Mouse (Mus musculus): ENCODE measurements around the gene Lrrn4cl. TPM values are rescaled to one million over a fixed set of nuclear protein-coding genes. Genes with fewer than 3 reads are reported as not detected.
"Not testable (repeated sequence)": the region's sequence is repeated elsewhere in the genome, so short reads cannot be mapped to it uniquely, and the experiment has no call there.

Gene Lrrn4cl
- polyA plus RNA-seq, 1 experiment from 2014 or later, result 0.10 TPM

DNA sequence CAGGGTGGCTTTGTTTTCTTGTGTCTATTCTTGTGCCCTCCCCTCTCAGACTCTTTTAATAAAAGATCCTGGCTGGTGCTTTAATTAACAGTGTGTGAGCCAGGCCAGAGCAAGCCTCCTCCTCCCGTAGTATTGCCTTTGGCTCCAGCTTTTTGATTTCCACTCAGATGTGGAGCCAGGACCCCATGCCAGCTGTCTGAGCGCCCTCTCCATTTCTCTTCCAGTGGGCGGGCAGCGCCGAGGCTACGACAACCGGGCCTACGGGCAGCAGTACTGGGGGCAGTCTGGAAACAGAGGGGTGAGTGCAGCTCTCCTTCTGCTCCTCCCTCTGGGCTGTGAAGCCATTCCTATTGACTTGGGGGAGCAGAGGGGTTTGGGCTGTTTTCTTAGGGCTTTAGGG is 19.9 kb upstream of the Lrrn4cl start:
- Histone ChIP-seq H3K9me3 (replicated peaks; ENCODE audit: control insufficient read depth, low read length) (no peaks in the 10 kb centered on the region), H3K27me3 (ENCODE audit: control insufficient read depth, insufficient read depth, low read length) (no peaks in the 10 kb centered on the region), H3K36me3 (replicated peaks; ENCODE audit: control insufficient read depth, insufficient read depth, low read depth, low read length) (peaks cover 40% of the 10 kb centered on the region), H3K9ac (replicated peaks; ENCODE audit: low read length) (no peak overlapping the region), H3K4me1 (ENCODE audit: control insufficient read depth, insufficient read depth, low read length) (no peaks in the 10 kb centered on the region), H3K4me2 (ENCODE audit: low read depth, low read length) (no peak overlapping the region), H3K27ac (replicated peaks; ENCODE audit: low read depth, low read length) (no peak overlapping the region), H3K4me3 (ENCODE audit: low read depth, low read length) (no peak overlapping the region)
- no peak for DNase-seq (ENCODE audit: low spot score)
- no peak for ATAC-seq (replicated peaks; ENCODE audit: insufficient number of reproducible peaks, low FRiP score, low TSS enrichment, low read depth)
- 86% methylated on average over 8 of the region's 8 CpGs for WGBS

DNA sequence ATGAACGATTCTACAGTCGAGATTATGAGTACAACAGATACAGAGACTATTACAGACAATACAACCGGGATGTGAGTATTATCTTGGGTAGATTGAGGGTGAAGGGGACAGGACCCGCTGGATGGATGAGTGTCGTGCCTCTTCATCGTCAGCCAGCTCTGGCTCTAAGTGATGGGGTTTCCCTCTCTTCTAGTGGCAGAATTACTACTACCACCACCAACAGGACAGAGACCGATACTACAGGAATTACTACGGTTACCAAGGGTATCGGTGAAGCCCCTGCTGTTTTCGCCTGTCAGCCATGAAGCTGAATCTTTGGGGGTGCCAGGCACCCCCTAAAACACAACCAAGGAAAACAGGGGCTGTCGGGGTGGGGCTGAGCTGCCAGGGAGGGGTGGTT is 19.3 kb upstream of the Lrrn4cl start:
- DNase-seq (ENCODE audit: low spot score) (no peak), ATAC-seq (replicated peaks; ENCODE audit: insufficient number of reproducible peaks, low FRiP score, low TSS enrichment, low read depth) (no peak)
- Histone ChIP-seq H3K9me3 (replicated peaks; ENCODE audit: control insufficient read depth, low read length) (no peaks in the 10 kb centered on the region), H3K27me3 (ENCODE audit: control insufficient read depth, insufficient read depth, low read length) (no peaks in the 10 kb centered on the region), H3K27ac (replicated peaks; ENCODE audit: low read depth, low read length) (no peak overlapping the region), H3K4me1 (ENCODE audit: control insufficient read depth, insufficient read depth, low read length) (no peaks in the 10 kb centered on the region), H3K9ac (replicated peaks; ENCODE audit: low read length) (no peak overlapping the region), H3K36me3 (replicated peaks; ENCODE audit: control insufficient read depth, insufficient read depth, low read depth, low read length) (peaks cover 36% of the 10 kb centered on the region), H3K4me3 (ENCODE audit: low read depth, low read length) (no peak overlapping the region), H3K4me2 (ENCODE audit: low read depth, low read length) (no peak overlapping the region)
- 87% methylated on average over 11 of the region's 11 CpGs for WGBS

DNA sequence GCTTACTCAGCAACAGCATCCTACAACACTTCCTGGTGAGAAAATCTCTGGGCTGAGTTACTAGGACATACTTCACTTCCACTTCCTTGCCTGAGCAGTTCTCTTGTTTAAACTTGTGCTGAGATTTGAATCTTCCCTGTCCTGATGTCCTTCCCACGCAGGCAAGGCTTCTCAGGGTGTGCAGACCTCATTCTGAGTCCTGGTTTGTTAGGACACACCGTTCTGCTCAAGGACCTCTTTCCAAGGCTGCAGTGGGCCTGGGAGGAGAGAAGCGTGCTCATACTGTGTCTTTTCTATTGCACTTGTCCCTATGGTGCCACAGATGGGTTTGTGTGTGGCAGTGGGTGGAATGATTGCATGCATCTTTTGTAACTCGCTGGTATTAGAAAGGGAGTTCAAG is 17.6 kb upstream of the Lrrn4cl start:
- no peaks in the 10 kb centered on the region for H3K27me3 ChIP-seq (ENCODE audit: control insufficient read depth, insufficient read depth, low read length)
- DNase-seq (ENCODE audit: low spot score) (no peak), ATAC-seq (replicated peaks; ENCODE audit: insufficient number of reproducible peaks, low FRiP score, low TSS enrichment, low read depth) (no peak)
- H3K9me3 ChIP-seq (replicated peaks; ENCODE audit: control insufficient read depth, low read length), result no peaks in the 10 kb centered on the region
- H3K9ac ChIP-seq (replicated peaks; ENCODE audit: low read length), result no peak overlapping the region
- peaks cover 33% of the 10 kb centered on the region for H3K36me3 ChIP-seq (replicated peaks; ENCODE audit: control insufficient read depth, insufficient read depth, low read depth, low read length)
- H3K4me1 ChIP-seq (ENCODE audit: control insufficient read depth, insufficient read depth, low read length), result no peaks in the 10 kb centered on the region
- H3K4me2 ChIP-seq (ENCODE audit: low read depth, low read length), result no peak overlapping the region
- WGBS, result 95% methylated on average over 4 of the region's 4 CpGs
- no peak overlapping the region for H3K4me3 ChIP-seq (ENCODE audit: low read depth, low read length)
- no peak overlapping the region for H3K27ac ChIP-seq (replicated peaks; ENCODE audit: low read depth, low read length)

DNA sequence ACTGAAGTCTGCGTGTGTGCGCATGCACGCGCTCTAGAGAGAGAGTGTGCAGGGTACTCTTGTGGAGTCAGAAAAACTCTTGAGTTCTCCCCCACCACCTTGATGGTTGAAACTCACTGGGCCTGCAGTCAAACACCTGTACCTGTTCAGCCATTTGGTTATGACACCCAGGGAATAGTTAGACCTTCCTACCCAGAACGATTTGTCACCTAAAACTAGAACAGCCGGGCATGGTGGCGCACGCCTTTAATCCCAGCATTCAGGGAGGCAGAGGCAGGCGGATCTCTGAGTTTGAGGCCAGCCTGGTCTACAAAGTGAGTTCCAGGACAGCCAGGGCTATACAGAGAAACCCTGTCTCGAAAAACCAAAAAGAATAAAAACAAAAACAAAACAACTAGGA is 14.2 kb upstream of the Lrrn4cl start:
- ATAC-seq (replicated peaks; ENCODE audit: insufficient number of reproducible peaks, low FRiP score, low TSS enrichment, low read depth); H3K27me3 ChIP-seq (ENCODE audit: control insufficient read depth, insufficient read depth, low read length); H3K4me2 ChIP-seq (ENCODE audit: low read depth, low read length); H3K4me3 ChIP-seq (ENCODE audit: low read depth, low read length); H3K9ac ChIP-seq (replicated peaks; ENCODE audit: low read length); DNase-seq (ENCODE audit: low spot score); H3K27ac ChIP-seq (replicated peaks; ENCODE audit: low read depth, low read length); H3K9me3 ChIP-seq (replicated peaks; ENCODE audit: control insufficient read depth, low read length); H3K4me1 ChIP-seq (ENCODE audit: control insufficient read depth, insufficient read depth, low read length): not testable (repeated sequence)
- peaks cover 11% of the 10 kb centered on the region for H3K36me3 ChIP-seq (replicated peaks; ENCODE audit: control insufficient read depth, insufficient read depth, low read depth, low read length)
- WGBS, result 94% methylated on average over 10 of the region's 10 CpGs

DNA sequence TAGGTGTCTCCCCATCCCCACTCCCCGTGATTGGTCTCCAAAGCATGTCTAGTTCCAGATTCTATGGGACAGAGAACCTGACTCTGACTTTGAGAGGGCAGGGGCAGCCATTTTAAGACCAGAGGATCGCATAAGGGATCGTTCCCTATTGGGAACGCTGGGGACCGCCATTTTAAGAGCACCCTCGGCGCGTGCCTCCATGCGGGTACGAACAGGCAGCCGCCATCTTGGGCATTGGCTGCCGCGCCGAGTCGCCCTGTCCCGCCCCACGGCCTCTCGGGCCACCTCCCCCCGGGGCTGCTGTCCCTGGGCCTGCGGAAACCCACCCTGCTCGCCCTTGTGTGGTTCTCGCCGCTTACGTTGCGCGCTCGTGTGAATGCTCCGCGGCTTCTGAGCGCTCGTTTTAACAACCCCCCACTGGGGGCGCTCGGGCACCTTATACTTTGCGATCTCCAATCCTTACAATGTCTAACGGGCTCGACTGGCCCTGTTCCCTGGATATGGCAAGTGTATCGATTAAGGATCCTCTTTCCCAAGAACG is 13.2 kb upstream of the Lrrn4cl start, which contains the start of gene Bscl2:
Gene Bscl2 (plus strand): TSS at position 217 of the 541 bp plus-strand sequence.
- H3K4me1 ChIP-seq (ENCODE audit: control insufficient read depth, insufficient read depth, low read length), result peaks cover 2% of the 10 kb centered on the region; the same call in 1 of the 2 replicates
- H3K4me3 ChIP-seq (ENCODE audit: low read depth, low read length), result peak within 1 kb of the TSS; percentile 39
- peak within 1 kb of the TSS; percentile 95 for H3K27ac ChIP-seq (replicated peaks; ENCODE audit: low read depth, low read length)
- no peaks in the 10 kb centered on the region for H3K27me3 ChIP-seq (ENCODE audit: control insufficient read depth, insufficient read depth, low read length)
- no peaks in the 10 kb centered on the region for H3K9me3 ChIP-seq (replicated peaks; ENCODE audit: control insufficient read depth, low read length)
- ATAC-seq (replicated peaks; ENCODE audit: insufficient number of reproducible peaks, low FRiP score, low TSS enrichment, low read depth) (peak; percentile 57), DNase-seq (ENCODE audit: low spot score) (peak; percentile 88)
- WGBS, result 1% methylated on average over 38 of the region's 38 CpGs
- H3K36me3 ChIP-seq (replicated peaks; ENCODE audit: control insufficient read depth, insufficient read depth, low read depth, low read length), result peaks cover 11% of the 10 kb centered on the region
- peak within 1 kb of the TSS; percentile 79 for H3K4me2 ChIP-seq (ENCODE audit: low read depth, low read length)
- H3K9ac ChIP-seq (replicated peaks; ENCODE audit: low read length), result peak within 1 kb of the TSS; percentile 82

DNA sequence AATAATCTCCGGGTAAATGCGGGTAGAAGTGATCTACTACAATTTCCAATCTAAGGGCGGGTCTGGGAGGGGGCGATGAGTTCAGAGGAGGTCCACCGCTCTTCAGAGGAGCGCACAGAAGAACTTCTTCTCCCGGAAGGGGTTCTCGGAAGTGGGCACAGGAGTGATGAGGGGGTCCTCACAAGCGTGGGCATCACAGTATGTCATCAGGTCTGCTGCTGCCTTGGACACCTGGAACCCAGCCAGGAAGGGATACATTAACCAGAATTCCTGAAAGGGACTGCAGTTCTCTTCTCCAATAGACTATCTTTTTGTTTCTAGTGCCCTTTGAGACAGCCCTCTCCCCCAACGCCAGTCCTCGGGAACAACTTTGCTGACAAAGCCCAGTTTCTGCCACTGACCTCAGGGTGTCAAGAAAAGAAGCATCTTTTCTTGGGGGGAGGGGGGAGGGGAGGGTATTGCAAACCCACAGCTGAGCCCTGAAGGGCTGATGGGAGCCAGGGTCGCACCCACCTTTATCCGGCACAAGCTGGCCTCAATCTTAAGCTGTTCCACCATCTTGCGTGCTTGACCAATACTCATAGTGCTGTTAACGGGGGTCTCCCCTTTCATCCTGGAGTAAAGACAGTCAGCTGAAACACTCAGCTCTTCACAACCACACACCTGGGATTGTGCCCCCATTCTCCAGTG is 12.4 kb upstream of the Lrrn4cl start:
- WGBS, result 25% methylated on average over 15 of the region's 15 CpGs
- DNase-seq (ENCODE audit: low spot score) (peak; percentile 46), ATAC-seq (replicated peaks; ENCODE audit: insufficient number of reproducible peaks, low FRiP score, low TSS enrichment, low read depth) (0 out of 2 replicates have a peak, but pooled peaks have one; percentile 2)
- Histone ChIP-seq H3K9me3 (replicated peaks; ENCODE audit: control insufficient read depth, low read length) (no peaks in the 10 kb centered on the region), H3K4me3 (ENCODE audit: low read depth, low read length) (peak overlapping the region; percentile 39), H3K9ac (replicated peaks; ENCODE audit: low read length) (peak overlapping the region; percentile 82), H3K4me2 (ENCODE audit: low read depth, low read length) (peak overlapping the region; percentile 79), H3K27ac (replicated peaks; ENCODE audit: low read depth, low read length) (peak overlapping the region; percentile 95), H3K4me1 (ENCODE audit: control insufficient read depth, insufficient read depth, low read length) (peaks cover 2% of the 10 kb centered on the region; the same call in 1 of the 2 replicates), H3K36me3 (replicated peaks; ENCODE audit: control insufficient read depth, insufficient read depth, low read depth, low read length) (peaks cover 6% of the 10 kb centered on the region), H3K27me3 (ENCODE audit: control insufficient read depth, insufficient read depth, low read length) (no peaks in the 10 kb centered on the region)

DNA sequence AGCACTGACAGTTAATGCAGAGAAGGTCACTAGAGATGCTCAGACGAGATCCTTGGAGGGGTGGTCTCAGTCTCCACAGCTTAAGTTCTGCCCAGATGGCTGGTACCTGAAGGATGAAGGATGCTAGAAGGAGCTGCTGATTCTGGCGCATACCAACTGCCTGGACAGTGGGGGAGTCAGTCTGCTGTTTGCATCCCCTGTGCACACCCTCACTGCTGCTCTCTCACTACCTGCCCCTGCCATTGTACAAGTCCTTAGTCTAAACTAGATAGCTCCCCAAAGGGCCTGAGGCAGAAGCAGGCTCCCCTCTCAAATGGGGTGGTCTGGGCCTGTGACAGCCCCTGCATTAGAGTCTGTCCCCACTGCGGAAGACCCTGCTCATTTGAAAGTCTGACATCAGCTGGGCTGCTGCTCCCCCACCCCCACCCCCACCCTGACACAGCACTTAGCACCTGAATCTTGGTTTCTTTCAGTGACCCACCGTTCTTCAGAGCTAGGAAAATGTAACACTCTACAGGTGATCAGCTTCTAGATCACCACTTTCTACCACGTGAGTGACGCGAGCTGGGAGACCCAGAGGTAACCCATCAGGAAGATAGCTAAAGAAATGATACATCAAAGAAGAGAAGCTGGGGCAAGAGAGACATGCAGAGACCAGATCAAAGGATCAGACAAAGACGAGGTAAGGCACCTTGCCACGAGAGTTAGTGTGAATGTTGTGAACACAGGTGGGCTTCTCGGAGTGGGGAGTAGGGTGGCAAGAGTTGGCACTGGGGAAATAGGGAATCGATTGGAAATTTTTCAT is 11.3 kb upstream of the Lrrn4cl start, which contains the start of gene Gng3:
Gene Gng3 (minus strand): TSS at position 92 of the 805 bp plus-strand sequence.
- H3K4me1 ChIP-seq (ENCODE audit: control insufficient read depth, insufficient read depth, low read length), result peaks cover 2% of the 10 kb centered on the region; the same call in 1 of the 2 replicates
- 46% methylated on average over 11 of the region's 11 CpGs for WGBS
- DNase-seq (ENCODE audit: low spot score) (peak; percentile 63), ATAC-seq (replicated peaks; ENCODE audit: insufficient number of reproducible peaks, low FRiP score, low TSS enrichment, low read depth) (peak; percentile 77)
- no peaks in the 10 kb centered on the region for H3K9me3 ChIP-seq (replicated peaks; ENCODE audit: control insufficient read depth, low read length)
- H3K36me3 ChIP-seq (replicated peaks; ENCODE audit: control insufficient read depth, insufficient read depth, low read depth, low read length), result peaks cover 4% of the 10 kb centered on the region
- peak within 1 kb of the TSS; percentile 79 for H3K4me2 ChIP-seq (ENCODE audit: low read depth, low read length)
- peak within 1 kb of the TSS; percentile 95 for H3K27ac ChIP-seq (replicated peaks; ENCODE audit: low read depth, low read length)
- no peaks in the 10 kb centered on the region for H3K27me3 ChIP-seq (ENCODE audit: control insufficient read depth, insufficient read depth, low read length)
- H3K4me3 ChIP-seq (ENCODE audit: low read depth, low read length), result peak within 1 kb of the TSS; percentile 39
- peak within 1 kb of the TSS; percentile 82 for H3K9ac ChIP-seq (replicated peaks; ENCODE audit: low read length)

All from embryonic facial prominence, embryonic 11.5 days (tissue).